9 mouse cellular contexts compared by ENCODE assay signal in the genomic region with DNA sequence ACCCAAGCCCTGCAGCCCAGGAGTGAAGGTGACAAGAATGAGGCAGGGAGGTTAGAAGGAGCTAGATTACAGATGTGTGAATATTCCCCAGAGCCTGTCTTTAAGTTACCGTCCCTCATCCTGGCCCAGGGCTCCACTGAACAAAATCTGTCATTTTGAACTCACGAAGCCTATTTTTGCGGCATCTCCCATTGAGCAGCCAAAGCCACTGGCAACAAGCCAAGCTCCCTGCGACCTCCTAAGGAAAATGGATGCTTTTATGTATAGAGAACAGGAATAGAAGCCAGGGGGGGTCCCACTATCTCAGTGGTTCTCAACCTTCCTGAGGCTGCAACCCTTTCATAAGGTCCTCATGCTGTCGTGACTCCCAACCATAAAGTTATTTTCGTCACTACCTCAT.
"Had no signal": no experiment of that assay in that cellular context is flagged by ENCODE, and none has a peak within 500 bp of the region (broad histone marks: within the 10 kb centered on the region; RNA-seq: fewer than 3 reads in every experiment).

No protein-coding gene starts in this region.

- H3K4me3 ChIP-seq: limb, embryonic 15.5 days; liver, embryonic 12.5 days; lung, embryonic 15.5 days had no signal

- H3K9me3 ChIP-seq: limb, embryonic 15.5 days; lung, embryonic 15.5 days had no signal

- ATAC-seq: liver, embryonic 12.5 days; midbrain, embryonic 16.5 days had no signal

- H3K27ac ChIP-seq: limb, embryonic 15.5 days; liver, embryonic 12.5 days; lung, embryonic 15.5 days; stomach, postnatal 0 days had no signal

- H3K4me1 ChIP-seq: liver, embryonic 12.5 days; lung, embryonic 15.5 days had no signal

- H3K4me2 ChIP-seq: limb, embryonic 15.5 days; liver, embryonic 12.5 days; lung, embryonic 15.5 days had no signal

- DNase-seq: kidney, adult 8-10 months; kidney, postnatal 25 days; layer of hippocampus, postnatal 36 days; right cerebral cortex, postnatal 25 days had no signal

- H3K36me3 ChIP-seq: limb, embryonic 15.5 days; liver, embryonic 12.5 days; lung, embryonic 15.5 days had no signal

- H3K9ac ChIP-seq: limb, embryonic 15.5 days; liver, embryonic 12.5 days; lung, embryonic 15.5 days had no signal
